Mouse (Mus musculus) olfactory bulb, adult 2 months (tissue): Measurements from ENCODE around the gene Relch.

Experiments
- CTCF ChIP-seq: fragments of 200-500 bp; IDR thresholded peaks from 2 replicates; pipeline ENCODE4 v1.5.1; 2012; ENCODE audit warnings: low read depth, mild to moderate bottlenecking, low read length, moderate library complexity; ENCODE audit not compliant: insufficient read depth
- POLR2A ChIP-seq: fragments of 200-500 bp; IDR thresholded peaks from 2 replicates; pipeline ENCODE4 v1.6.1; 2012; ENCODE audit warnings: mild to moderate bottlenecking, low read depth, low read length, moderate library complexity; ENCODE audit not compliant: insufficient read depth

- no peak for TF ChIP-seq POLR2A
- no peak for TF ChIP-seq CTCF
Observed at GRCm38 (mm10) chr1:105746444-105746843, 82.8 kb downstream of the Relch start.
